Mouse (Mus musculus) hindbrain, embryonic 15.5 days (tissue): ENCODE measurements around the gene Pafah1b2. TPM values are rescaled to one million over a fixed set of nuclear protein-coding genes. Genes with fewer than 3 reads are reported as not detected.

Experiments used
- ATAC-seq: fragments of 200-750 bp; cut with Nextera tagmentation; 2 replicates; pipeline ENCODE4 v1.8.0; 2017; ENCODE audit warnings: low read depth, moderate number of reproducible peaks, moderate TSS enrichment; ENCODE audit not compliant: low FRiP score
- H3K27ac ChIP-seq: fragments of 300-500 bp; sonication (generic); replicated peaks from 2 replicates; pipeline ENCODE4 v1.5.1; 2015; ENCODE audit warnings: mild to moderate bottlenecking, inconsistent platforms
- H3K27me3 ChIP-seq: fragments of 300-500 bp; sonication (generic); 2 replicates; pipeline ENCODE4 v1.6.1; 2015; ENCODE audit warnings: control low read depth, inconsistent platforms
- H3K36me3 ChIP-seq: fragments of 300-500 bp; sonication (generic); 2 replicates; pipeline ENCODE4 v1.6.1; 2015; ENCODE audit warnings: control low read depth, inconsistent platforms
- H3K4me1 ChIP-seq: fragments of 300-500 bp; sonication (generic); replicated peaks from 2 replicates; pipeline ENCODE4 v1.6.1; 2015; ENCODE audit warnings: control low read depth, inconsistent platforms
- H3K4me2 ChIP-seq: fragments of 300-500 bp; sonication (generic); 2 replicates; pipeline ENCODE4 v1.6.1; 2015; ENCODE audit warnings: moderate library complexity, mild to moderate bottlenecking, inconsistent platforms
- H3K4me3 ChIP-seq: fragments of 300-500 bp; sonication (generic); 2 replicates; pipeline ENCODE4 v1.5.1; 2015; ENCODE audit warnings: mild to moderate bottlenecking, inconsistent platforms
- H3K9ac ChIP-seq: fragments of 300-500 bp; sonication (generic); 2 replicates; pipeline ENCODE4 v1.6.1; 2015; ENCODE audit warnings: inconsistent platforms
- H3K9me3 ChIP-seq: fragments of 300-500 bp; sonication (generic); 2 replicates; pipeline ENCODE4 v1.6.1; 2016; ENCODE audit warnings: control low read depth, inconsistent platforms
- WGBS: fragments of 180-500 bp; shearing (Covaris S2); methylation state at CpG from one replicate; pipeline ENCODE4 v1.1.7; 2015; 5-methylcytosine and 5-hydroxymethylcytosine counted together
- polyA plus RNA-seq: library from polyadenylated mRNA; unstranded; fragments of >200 nt; fragmentation: Nextera tagmentation; extraction: Ambion mirVana; gene quantifications from 2 replicates; pipeline ENCODE4 v1.2.1, GENCODE M21; 2015

Gene Pafah1b2
- polyA plus RNA-seq, 1 experiment from 2014 or later: 258 TPM

GRCm38 (mm10) chr9:45961855-45962254, 50.6 kb downstream of the Pafah1b2 start:
- Histone ChIP-seq H3K4me1 (peaks cover 11% of the 10 kb centered on the region; the same call in 1 of the 2 replicates), H3K27ac (no peak overlapping the region), H3K27me3 (no peaks in the 10 kb centered on the region), H3K4me3 (no peak overlapping the region), H3K9ac (no peak overlapping the region), H3K36me3 (peaks cover 35% of the 10 kb centered on the region), H3K9me3 (no peaks in the 10 kb centered on the region), H3K4me2 (no peak overlapping the region)
- ATAC-seq: no peak
- 87% methylated on average over 2 of the region's 2 CpGs for WGBS

DNA sequence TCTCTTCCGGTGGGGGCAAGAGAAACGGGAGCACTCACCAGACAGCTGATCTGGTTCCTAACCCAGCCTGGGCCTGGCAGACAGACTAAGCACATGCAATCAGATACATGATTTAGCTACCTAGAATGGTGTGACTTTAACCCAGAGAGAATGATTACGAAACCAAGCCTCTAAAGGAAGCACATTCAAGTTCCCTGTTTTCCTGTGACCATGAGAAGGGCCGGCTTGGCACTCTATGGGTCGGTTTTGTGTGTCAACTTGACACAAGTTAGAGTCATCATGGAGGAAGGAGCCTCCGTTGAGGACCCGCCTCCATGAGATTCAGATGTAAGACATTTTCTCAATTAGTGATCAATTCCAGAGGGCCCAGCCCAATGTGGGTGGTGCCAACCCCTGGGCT, 52.8 kb downstream of the Pafah1b2 start:
- Histone ChIP-seq H3K4me3 (no peak overlapping the region), H3K4me1 (peaks cover 19% of the 10 kb centered on the region), H3K27ac (no peak overlapping the region), H3K9me3 (no peaks in the 10 kb centered on the region), H3K9ac (no peak overlapping the region), H3K4me2 (no peak overlapping the region), H3K27me3 (no peaks in the 10 kb centered on the region), H3K36me3 (peaks cover 20% of the 10 kb centered on the region)
- ATAC-seq: no peak
- 90% methylated on average over 7 of the region's 7 CpGs for WGBS

DNA sequence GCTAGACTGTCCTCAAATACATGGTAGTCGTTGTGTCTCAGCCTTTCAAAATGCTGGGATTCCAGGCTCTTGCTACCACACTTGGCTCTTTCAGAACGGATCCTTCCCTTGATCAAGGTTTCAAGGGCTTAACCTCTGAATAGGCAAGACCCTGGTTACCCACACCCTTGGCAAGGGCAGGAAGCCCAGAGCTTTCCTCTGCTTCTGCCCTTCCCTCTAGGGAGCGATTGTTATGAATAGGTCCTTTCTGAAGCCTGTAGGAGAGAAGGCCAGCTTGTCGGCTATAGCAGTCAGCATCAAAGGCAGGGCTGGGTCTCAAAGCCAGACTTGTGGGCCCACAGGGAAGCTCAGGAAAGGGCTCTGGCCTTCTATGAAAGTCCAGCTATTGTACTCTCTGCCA, 53.6 kb downstream of the Pafah1b2 start:
- H3K27ac ChIP-seq: peak overlapping the region; percentile 64
- no peak overlapping the region for H3K9ac ChIP-seq
- peaks cover 26% of the 10 kb centered on the region for H3K4me1 ChIP-seq
- H3K36me3 ChIP-seq: peaks cover 13% of the 10 kb centered on the region
- H3K4me3 ChIP-seq: no peak overlapping the region
- H3K27me3 ChIP-seq: no peaks in the 10 kb centered on the region
- 38% methylated on average over 4 of the region's 4 CpGs for WGBS
- H3K9me3 ChIP-seq: no peaks in the 10 kb centered on the region
- no peak for ATAC-seq
- no peak overlapping the region for H3K4me2 ChIP-seq

- H3K9me3 ChIP-seq: no peaks in the 10 kb centered on the region
- H3K27me3 ChIP-seq: no peaks in the 10 kb centered on the region
- ATAC-seq: no peak
- H3K9ac ChIP-seq: no peak overlapping the region
- peaks cover 33% of the 10 kb centered on the region for H3K4me1 ChIP-seq
- H3K4me3 ChIP-seq: no peak overlapping the region
- H3K36me3 ChIP-seq: peaks cover 6% of the 10 kb centered on the region
- peak overlapping the region; percentile 64; the same call in 1 of the 2 replicates for H3K27ac ChIP-seq
- WGBS: 63% methylated on average over 7 of the region's 7 CpGs
- no peak overlapping the region for H3K4me2 ChIP-seq
Observed at GRCm38 (mm10) chr9:45958023-45958670, 54.3 kb downstream of the Pafah1b2 start.

DNA sequence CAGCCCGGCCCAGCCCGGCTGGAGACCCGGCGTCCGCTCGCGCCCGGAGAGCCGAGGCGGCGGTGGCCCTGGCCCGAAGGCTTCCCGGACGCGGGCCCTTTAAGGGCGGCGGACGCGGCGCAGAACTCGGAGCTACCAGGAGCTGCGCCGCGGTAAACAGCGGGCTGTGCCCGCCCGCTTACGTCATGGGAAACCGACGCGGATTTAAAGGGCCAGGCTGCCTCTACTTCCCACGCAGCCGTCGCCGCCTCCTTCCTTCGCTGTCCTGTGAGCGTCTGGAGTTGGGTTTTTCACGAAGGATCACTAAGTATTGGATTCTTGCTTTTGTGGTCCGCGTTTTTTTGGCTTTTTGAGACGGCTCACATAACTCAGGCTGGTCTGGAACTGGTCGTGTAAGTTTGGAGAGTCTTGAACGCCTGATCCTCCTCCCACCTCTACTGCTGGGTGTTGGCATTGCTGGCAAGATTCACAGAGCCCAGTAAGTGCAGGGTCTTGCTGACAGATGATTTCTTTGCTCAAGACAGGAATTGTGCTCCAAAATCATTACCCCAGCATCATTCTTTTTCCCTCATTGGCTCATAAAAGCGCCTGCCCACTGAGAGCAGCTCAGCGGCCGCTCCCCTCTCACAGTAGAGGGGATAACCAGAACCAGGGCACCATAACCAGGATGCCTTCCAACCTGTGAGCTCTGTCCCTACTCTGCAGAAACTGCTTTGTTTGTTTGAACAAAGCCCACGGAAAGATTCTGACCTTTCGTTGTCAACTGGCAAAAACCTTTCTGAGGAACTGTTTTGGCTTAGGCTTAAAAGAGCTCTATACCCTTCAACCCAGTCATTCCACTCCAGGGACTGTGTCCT, 57.2 kb downstream of the Pafah1b2 start, which contains the start of gene Sidt2:
TSS of gene Sidt2 (minus strand) at position 152 of the 857 bp plus-strand sequence.
- Histone ChIP-seq H3K27me3 (no peaks in the 10 kb centered on the region), H3K4me3 (peak within 1 kb of the TSS; percentile 75), H3K9me3 (no peaks in the 10 kb centered on the region), H3K36me3 (peaks cover 10% of the 10 kb centered on the region), H3K4me2 (peak within 1 kb of the TSS; percentile 71), H3K27ac (peak within 1 kb of the TSS; percentile 81), H3K4me1 (peaks cover 36% of the 10 kb centered on the region), H3K9ac (peak within 1 kb of the TSS; percentile 79)
- ATAC-seq: peak; percentile 97
- under 1% methylated on average over 38 of the region's 48 CpGs for WGBS

DNA sequence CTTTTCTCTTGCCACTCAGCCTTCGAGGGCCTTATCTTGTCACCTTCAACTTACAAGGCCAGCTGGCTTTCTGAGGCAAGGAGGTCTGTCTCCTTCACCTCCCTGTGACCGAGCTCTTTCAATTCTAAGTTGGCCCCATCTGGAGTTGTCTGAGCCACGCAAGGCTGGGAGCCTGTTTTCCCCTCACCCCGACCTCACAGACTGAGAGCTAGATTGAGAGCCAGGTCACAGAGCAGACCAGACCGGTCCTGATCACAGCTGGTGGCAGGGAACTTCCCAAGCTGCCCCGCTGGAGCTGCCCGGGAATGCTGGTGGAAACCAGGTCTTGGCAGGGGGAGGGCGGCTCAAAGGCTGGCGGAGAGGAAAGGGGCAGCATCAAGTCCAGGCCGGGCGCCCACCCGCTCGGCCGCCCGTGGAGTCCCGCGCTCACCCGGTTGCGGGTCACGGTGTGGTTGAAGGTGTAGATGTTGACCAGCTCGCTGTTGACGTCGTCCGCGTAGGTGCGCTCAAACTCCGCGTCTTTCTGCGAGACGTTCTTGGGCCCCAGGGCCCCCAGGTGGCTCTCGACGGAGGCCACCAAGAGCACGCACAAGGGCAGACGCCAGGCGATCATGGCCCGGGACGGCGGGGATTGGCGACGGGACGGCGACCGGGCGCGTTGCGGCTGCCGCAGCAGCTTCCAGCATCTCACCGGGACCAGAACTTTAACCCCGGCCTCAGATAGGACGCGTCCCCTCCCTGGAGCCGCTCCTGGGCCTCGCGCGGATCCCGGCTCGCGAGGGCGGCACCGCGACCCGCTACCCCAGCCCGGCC, 58.0 kb downstream of the Pafah1b2 start:
- peak overlapping the region; percentile 81 for H3K27ac ChIP-seq
- no peaks in the 10 kb centered on the region for H3K27me3 ChIP-seq
- H3K9ac ChIP-seq: peak overlapping the region; percentile 79
- H3K9me3 ChIP-seq: no peaks in the 10 kb centered on the region
- H3K4me3 ChIP-seq: peak overlapping the region; percentile 75
- H3K4me1 ChIP-seq: peaks cover 36% of the 10 kb centered on the region
- peak overlapping the region; percentile 71 for H3K4me2 ChIP-seq
- WGBS: 1% methylated on average over 52 of the region's 63 CpGs
- ATAC-seq: peak; percentile 76
- peaks cover 18% of the 10 kb centered on the region for H3K36me3 ChIP-seq

- Histone ChIP-seq H3K9me3 (no peaks in the 10 kb centered on the region), H3K27ac (peak overlapping the region; percentile 81; the same call in 1 of the 2 replicates), H3K4me2 (peak overlapping the region; percentile 71), H3K4me3 (peak overlapping the region; percentile 75), H3K36me3 (peaks cover 24% of the 10 kb centered on the region), H3K9ac (peak overlapping the region; percentile 79), H3K27me3 (no peaks in the 10 kb centered on the region), H3K4me1 (peaks cover 32% of the 10 kb centered on the region)
- ATAC-seq: no peak
- WGBS: 65% methylated on average over 13 of the region's 13 CpGs
Observed at GRCm38 (mm10) chr9:45953511-45954293, 58.8 kb downstream of the Pafah1b2 start.

GRCm38 (mm10) chr9:45952890-45953289, 59.6 kb downstream of the Pafah1b2 start:
- H3K27ac ChIP-seq: no peak overlapping the region
- no peak overlapping the region for H3K4me3 ChIP-seq
- no peak overlapping the region for H3K9ac ChIP-seq
- peaks cover 25% of the 10 kb centered on the region for H3K4me1 ChIP-seq
- 90% methylated on average over 7 of the region's 7 CpGs for WGBS
- no peaks in the 10 kb centered on the region for H3K27me3 ChIP-seq
- H3K36me3 ChIP-seq: peaks cover 32% of the 10 kb centered on the region
- no peaks in the 10 kb centered on the region for H3K9me3 ChIP-seq
- ATAC-seq: no peak
- peak overlapping the region; percentile 71; the same call in 1 of the 2 replicates for H3K4me2 ChIP-seq

- H3K9ac ChIP-seq: no peak overlapping the region
- H3K4me1 ChIP-seq: peaks cover 25% of the 10 kb centered on the region
- WGBS: 93% methylated on average over 4 of the region's 4 CpGs
- H3K36me3 ChIP-seq: peaks cover 39% of the 10 kb centered on the region
- no peak for ATAC-seq
- no peak overlapping the region for H3K4me2 ChIP-seq
- H3K27ac ChIP-seq: no peak overlapping the region
- no peaks in the 10 kb centered on the region for H3K27me3 ChIP-seq
- H3K4me3 ChIP-seq: no peak overlapping the region
- H3K9me3 ChIP-seq: no peaks in the 10 kb centered on the region
Observed at GRCm38 (mm10) chr9:45952057-45952456, 60.4 kb downstream of the Pafah1b2 start.

- ATAC-seq: no peak
- 89% methylated on average over 10 of the region's 10 CpGs for WGBS
- Histone ChIP-seq H3K36me3 (peaks cover 78% of the 10 kb centered on the region), H3K27ac (no peak overlapping the region), H3K27me3 (no peaks in the 10 kb centered on the region), H3K4me2 (no peak overlapping the region), H3K9ac (no peak overlapping the region), H3K9me3 (no peaks in the 10 kb centered on the region), H3K4me3 (no peak overlapping the region), H3K4me1 (no peaks in the 10 kb centered on the region)
Observed at GRCm38 (mm10) chr9:45946872-45947183, 65.7 kb downstream of the Pafah1b2 start.

DNA sequence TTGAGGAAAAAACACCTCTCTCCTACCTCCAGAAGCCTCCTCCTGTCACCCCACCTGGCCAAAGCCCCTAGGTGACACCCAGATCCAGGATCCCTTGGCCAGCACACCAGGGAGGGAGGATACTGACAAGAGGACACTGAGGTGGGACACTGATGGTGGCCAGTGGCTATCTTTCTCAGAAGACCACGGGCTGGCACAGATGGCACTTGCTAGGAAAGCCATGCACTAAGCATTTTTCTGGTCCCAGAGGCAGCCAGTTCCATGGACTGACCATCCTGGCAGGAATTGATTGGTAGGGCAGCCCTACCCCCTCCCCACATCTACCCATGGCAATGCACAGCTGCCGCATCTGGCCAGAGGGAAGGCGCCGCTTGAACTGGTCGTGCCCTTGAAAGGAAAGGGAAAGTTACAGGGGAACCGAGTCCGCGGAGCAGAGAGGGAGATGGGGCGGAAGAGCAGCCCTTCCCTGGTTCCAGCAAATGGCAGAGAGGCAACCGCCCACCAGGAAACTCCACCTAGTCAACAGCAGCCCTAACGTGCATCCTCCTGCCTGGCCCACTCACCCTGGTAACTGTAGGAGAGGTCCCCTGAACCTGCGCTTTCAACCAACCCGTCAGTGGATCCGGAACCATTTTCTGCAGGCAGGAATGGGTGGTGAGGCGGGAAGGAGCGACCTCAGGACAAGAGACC, 66.2 kb downstream of the Pafah1b2 start:
- Histone ChIP-seq H3K4me1 (no peaks in the 10 kb centered on the region), H3K36me3 (peaks cover 79% of the 10 kb centered on the region), H3K9me3 (no peaks in the 10 kb centered on the region), H3K4me3 (no peak overlapping the region), H3K9ac (no peak overlapping the region), H3K4me2 (no peak overlapping the region), H3K27ac (no peak overlapping the region), H3K27me3 (no peaks in the 10 kb centered on the region)
- 90% methylated on average over 16 of the region's 16 CpGs for WGBS
- ATAC-seq: no peak
